In the genomic region with DNA sequence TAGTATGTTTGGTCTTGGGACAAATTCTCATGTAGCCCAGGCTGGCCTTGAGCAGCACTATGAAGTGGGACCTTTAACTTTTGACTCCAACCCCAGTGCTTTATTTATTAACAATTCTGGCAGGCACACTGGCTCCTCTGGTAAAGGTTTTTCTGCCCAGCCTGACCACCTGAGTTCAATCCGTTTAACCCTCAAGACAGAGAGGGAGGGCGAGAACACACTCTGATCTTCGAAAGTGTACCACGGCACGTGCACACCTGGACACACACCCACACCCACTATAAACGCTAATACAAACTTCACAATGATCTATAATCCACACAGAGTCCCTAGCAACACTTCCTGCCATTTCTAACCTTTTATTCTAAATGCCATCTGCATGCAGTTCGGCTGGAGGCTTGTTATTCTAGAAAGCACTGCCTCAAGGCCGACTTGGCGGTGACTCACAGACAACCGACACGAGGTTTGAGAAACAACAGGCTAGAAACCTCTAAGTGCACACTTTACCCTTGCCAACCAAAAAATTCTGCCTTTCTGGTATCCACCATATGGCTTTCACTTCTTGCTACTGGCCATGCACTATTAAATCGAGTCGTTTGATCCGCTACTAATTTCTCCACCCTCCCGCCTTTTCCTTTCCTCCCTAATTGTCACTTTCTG, we compare ENCODE assay signal across 8 mouse cellular contexts. TPM values are rescaled to one million over a fixed set of nuclear protein-coding genes. Genes with fewer than 3 reads are reported as not detected.
DNase-seq lines count a peak whose midpoint lies in the region; ATAC-seq lines count a peak whose summit lies in the region.

No protein-coding gene starts in this region.

- H3K27me3 ChIP-seq in lung, embryonic 15.5 days = no peaks in the 10 kb centered on the region
- no peaks in the 10 kb centered on the region for H3K27me3 ChIP-seq in embryonic facial prominence, embryonic 15.5 days
- H3K27me3 ChIP-seq in kidney, embryonic 14.5 days (ENCODE audit: control insufficient read depth, insufficient read depth, low read length) = no peaks in the 10 kb centered on the region

- no peaks in the 10 kb centered on the region for H3K9me3 ChIP-seq in lung, embryonic 15.5 days
- H3K9me3 ChIP-seq in embryonic facial prominence, embryonic 15.5 days (replicated peaks) = no peaks in the 10 kb centered on the region
- H3K9me3 ChIP-seq in kidney, embryonic 14.5 days (ENCODE audit: control insufficient read depth, low read length) = no peaks in the 10 kb centered on the region

- peak overlapping the region; percentile 85 for H3K9ac ChIP-seq in lung, embryonic 15.5 days
- peak overlapping the region; percentile 89 for H3K9ac ChIP-seq in embryonic facial prominence, embryonic 15.5 days
- peak overlapping the region; percentile 80 for H3K9ac ChIP-seq in kidney, embryonic 14.5 days (ENCODE audit: low read depth, low read length)

- 6% methylated on average over 15 of the region's 15 CpGs for WGBS in lung, embryonic 15.5 days
- WGBS in embryonic facial prominence, embryonic 15.5 days = 7% methylated on average over 15 of the region's 15 CpGs
- WGBS in kidney, embryonic 14.5 days = 9% methylated on average over 15 of the region's 15 CpGs

- peak overlapping the region; percentile 38 for H3K27ac ChIP-seq in lung, embryonic 15.5 days
- H3K27ac ChIP-seq in embryonic facial prominence, embryonic 15.5 days (replicated peaks) = peak overlapping the region; percentile 75
- H3K27ac ChIP-seq in kidney, embryonic 14.5 days (ENCODE audit: low read depth, low read length) = peak overlapping the region; percentile 78; the same call in 1 of the 2 replicates

- ATAC-seq in lung, embryonic 15.5 days (ENCODE audit: borderline replicate concordance, extremely low read depth, low FRiP score, low TSS enrichment) = no peak
- ATAC-seq in embryonic facial prominence, embryonic 15.5 days (ENCODE audit: insufficient number of reproducible peaks, low FRiP score, low TSS enrichment, low read depth) = no peak
- no peak for ATAC-seq in kidney, embryonic 14.5 days (ENCODE audit: low FRiP score, low TSS enrichment)

- H3K4me2 ChIP-seq in lung, embryonic 15.5 days = peak overlapping the region; percentile 64
- H3K4me2 ChIP-seq in embryonic facial prominence, embryonic 15.5 days (replicated peaks) = peak overlapping the region; percentile 83
- H3K4me2 ChIP-seq in kidney, embryonic 14.5 days (replicated peaks; ENCODE audit: low read depth, low read length) = peak overlapping the region; percentile 56

- peaks cover 12% of the 10 kb centered on the region for H3K4me1 ChIP-seq in lung, embryonic 15.5 days
- H3K4me1 ChIP-seq in embryonic facial prominence, embryonic 15.5 days = peaks cover 13% of the 10 kb centered on the region
- H3K4me1 ChIP-seq in kidney, embryonic 14.5 days (ENCODE audit: control insufficient read depth, insufficient read depth, low read length) = peaks cover 8% of the 10 kb centered on the region

- peaks cover 22% of the 10 kb centered on the region for H3K36me3 ChIP-seq in lung, embryonic 15.5 days
- peaks cover 20% of the 10 kb centered on the region for H3K36me3 ChIP-seq in embryonic facial prominence, embryonic 15.5 days
- peaks cover 26% of the 10 kb centered on the region for H3K36me3 ChIP-seq in kidney, embryonic 14.5 days (ENCODE audit: control insufficient read depth, insufficient read depth, low read length)

- no peak for DNase-seq in lung, postnatal 25 days (ENCODE audit: low spot score)
- DNase-seq in MN1 (ENCODE audit: low spot score) = peak; percentile 54
- DNase-seq in natural killer cell, adult 2 months (ENCODE audit: low spot score in 2 of 2) = peak; percentile 22 to 23
- no peak for DNase-seq in gastrocnemius, postnatal 10 days
- DNase-seq in left cerebral cortex, adult 11 months (ENCODE audit: low spot score) = no peak

- H3K4me3 ChIP-seq in lung, embryonic 15.5 days = peak overlapping the region; percentile 93
- H3K4me3 ChIP-seq in embryonic facial prominence, embryonic 15.5 days (replicated peaks) = peak overlapping the region; percentile 91
- H3K4me3 ChIP-seq in kidney, embryonic 14.5 days (ENCODE audit: low read length) = peak overlapping the region; percentile 80

RNA-seq across cellular contexts. Expression of gene Umps, which starts 0.8 kb away (rescaled TPM):
- polyA plus RNA-seq in lung, embryonic 15.5 days (2015; fragmentation: Nextera tagmentation; extraction: Ambion mirVana) = 56.0 and 58.9 TPM in 2 replicates
- 45.0 and 45.5 TPM in 2 replicates for polyA plus RNA-seq in embryonic facial prominence, embryonic 15.5 days (2015; fragmentation: Nextera tagmentation; extraction: Ambion mirVana)
- 49.7 and 72.2 TPM in 2 replicates for polyA plus RNA-seq in kidney, embryonic 14.5 days (2014; fragmentation: Nextera tagmentation; extraction: Ambion mirVana)
- total RNA-seq in gastrocnemius, postnatal 10 days (2021) = 1 to 10 TPM; 7.4 to 9.1 TPM

Comparison
In these comparisons a context has a peak if more than half of its experiments do, and no peak if none do; other contexts are left out.
1. DNase-seq: peak in MN1 (single experiment) and natural killer cell, adult 2 months (2 of 2); none in lung, postnatal 25 days (single experiment), gastrocnemius, postnatal 10 days (single experiment) and left cerebral cortex, adult 11 months (single experiment).
2. Peak in every context shown above with its lines, with median percentiles within 50 percentile points of each other: H3K27ac ChIP-seq, H3K4me2 ChIP-seq, H3K4me3 ChIP-seq and H3K9ac ChIP-seq.